Mouse (Mus musculus) forebrain, embryonic 16.5 days (tissue): Measurements from ENCODE around the gene Zc3h4. TPM values are rescaled to one million over a fixed set of nuclear protein-coding genes. Genes with fewer than 3 reads are reported as not detected.

Experiments
- ATAC-seq: fragments of 200-750 bp; cut with Nextera tagmentation; 2 replicates; pipeline ENCODE4 v1.8.0; 2017; ENCODE audit warnings: mild to moderate bottlenecking, moderate library complexity
- H3K27ac ChIP-seq: fragments of 300-500 bp; sonication (generic); 2 replicates; pipeline ENCODE4 v1.5.1; 2014; ENCODE audit warnings: low read length, control low read depth
- H3K27me3 ChIP-seq: fragments of 300-500 bp; sonication (generic); replicated peaks from 2 replicates; pipeline ENCODE4 v1.6.1; 2014; ENCODE audit warnings: low read length; ENCODE audit not compliant: control insufficient read depth, insufficient read depth
- H3K36me3 ChIP-seq: fragments of 300-500 bp; sonication (generic); 2 replicates; pipeline ENCODE4 v1.6.1; 2014; ENCODE audit not compliant: control insufficient read depth, insufficient read depth
- H3K4me1 ChIP-seq: fragments of 300-500 bp; sonication (generic); replicated peaks from 2 replicates; pipeline ENCODE4 v1.6.1; 2014; ENCODE audit warnings: low read length; ENCODE audit not compliant: control insufficient read depth, insufficient read depth
- H3K4me2 ChIP-seq: fragments of 300-500 bp; sonication (generic); 2 replicates; pipeline ENCODE4 v1.6.1; 2014; ENCODE audit warnings: mild to moderate bottlenecking, low read length, control low read depth
- H3K4me3 ChIP-seq: fragments of 300-500 bp; sonication (generic); replicated peaks from 2 replicates; pipeline ENCODE4 v1.5.1; 2014; ENCODE audit warnings: mild to moderate bottlenecking, low read length, control low read depth
- H3K9ac ChIP-seq: fragments of 300-500 bp; sonication (generic); replicated peaks from 2 replicates; pipeline ENCODE4 v1.6.1; 2014; ENCODE audit warnings: low read depth, low read length, control low read depth
- H3K9me3 ChIP-seq: fragments of 300-500 bp; sonication (generic); 2 replicates; pipeline ENCODE4 v1.6.1; 2016; ENCODE audit warnings: low read length; ENCODE audit not compliant: control insufficient read depth
- WGBS: fragments of 180-500 bp; shearing (Covaris S2); extraction: QIAGEN DNeasy Blood & Tissue Kit; methylation state at CpG from one replicate; pipeline ENCODE4 v1.1.7; 2014; 5-methylcytosine and 5-hydroxymethylcytosine counted together
- polyA plus RNA-seq: library from polyadenylated mRNA; unstranded; fragments of >200 nt; fragmentation: Nextera tagmentation; extraction: Ambion mirVana; gene quantifications from 2 replicates; pipeline ENCODE4 v1.2.1, GENCODE M21; 2015

Zc3h4 gene
- polyA plus RNA-seq, 1 experiment from 2014 or later: 19.3 TPM

DNA sequence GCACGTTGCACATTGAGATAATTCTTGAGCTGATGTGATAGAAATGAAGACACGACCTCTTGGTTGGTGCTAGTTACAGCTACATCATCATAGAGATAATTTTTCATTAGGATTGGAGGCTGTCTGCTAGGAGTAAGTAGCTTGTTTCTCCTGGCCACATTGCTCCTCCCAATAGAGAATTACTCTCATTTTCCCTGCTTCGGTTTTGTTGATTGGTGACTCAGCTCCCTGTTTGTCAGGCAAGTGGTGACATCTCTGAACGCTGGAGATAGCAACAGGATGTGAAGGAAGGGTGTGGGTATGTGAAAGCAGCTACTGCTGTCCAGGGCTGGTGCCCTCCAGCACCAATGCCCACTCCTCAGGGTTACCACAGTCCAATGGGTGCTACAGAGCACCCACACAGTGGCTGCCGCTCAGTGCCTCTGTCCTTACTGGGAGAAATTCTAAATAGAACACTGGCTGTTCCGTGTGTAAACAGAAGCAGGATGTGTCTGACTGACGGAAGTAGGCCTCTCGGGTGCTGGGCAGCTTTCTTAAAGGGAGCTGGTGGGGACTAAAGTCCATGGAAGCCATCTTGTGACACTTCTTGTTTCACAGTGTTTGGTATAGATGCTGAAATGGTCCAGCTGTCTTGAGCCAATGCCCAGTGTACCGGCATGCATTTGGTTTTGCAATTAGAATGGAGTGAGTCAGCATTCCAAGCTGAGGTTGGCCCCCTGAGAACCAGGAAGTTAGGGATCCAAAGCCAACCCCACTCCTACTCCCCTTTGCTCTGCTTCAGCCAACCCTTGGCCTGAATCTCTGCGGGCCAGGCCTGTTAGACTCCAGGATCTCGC, 5.0 kb downstream of the Zc3h4 start:
- no peaks in the 10 kb centered on the region for H3K36me3 ChIP-seq
- ATAC-seq: no peak
- H3K27me3 ChIP-seq: no peaks in the 10 kb centered on the region
- no peak overlapping the region; the same call in 1 of the 2 replicates for H3K4me3 ChIP-seq
- peak overlapping the region; percentile 33; the same call in 1 of the 2 replicates for H3K9ac ChIP-seq
- peak overlapping the region; percentile 35 for H3K4me2 ChIP-seq
- 64% methylated on average over 11 of the region's 11 CpGs for WGBS
- H3K27ac ChIP-seq: peak overlapping the region; percentile 43
- no peaks in the 10 kb centered on the region for H3K9me3 ChIP-seq
- peaks cover 28% of the 10 kb centered on the region for H3K4me1 ChIP-seq

DNA sequence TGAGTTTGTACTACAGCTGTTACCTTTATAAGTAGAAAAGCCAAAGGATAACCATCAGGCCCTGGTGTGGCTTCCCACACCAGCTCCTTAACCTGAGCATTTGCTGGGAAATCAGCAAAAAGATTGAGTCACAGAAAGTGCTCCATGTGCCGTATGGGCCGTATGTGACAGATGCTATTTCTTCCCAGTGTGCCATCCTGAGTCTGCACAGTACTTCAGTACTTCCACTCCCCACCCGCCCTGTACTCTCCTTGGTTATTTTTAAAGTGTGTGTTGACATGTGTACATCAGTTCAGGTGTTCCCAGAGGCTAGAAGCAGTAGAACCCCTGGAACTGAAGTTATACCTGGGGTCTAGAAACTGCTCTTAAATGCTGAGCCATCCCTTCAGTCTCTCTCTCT, 6.3 kb downstream of the Zc3h4 start:
- 91% methylated on average over 3 of the region's 3 CpGs for WGBS
- Histone ChIP-seq H3K27ac (no peak overlapping the region), H3K9me3 (no peaks in the 10 kb centered on the region), H3K4me2 (no peak overlapping the region), H3K27me3 (no peaks in the 10 kb centered on the region), H3K9ac (no peak overlapping the region), H3K36me3 (no peaks in the 10 kb centered on the region), H3K4me1 (peaks cover 28% of the 10 kb centered on the region), H3K4me3 (no peak overlapping the region)
- no peak for ATAC-seq

DNA sequence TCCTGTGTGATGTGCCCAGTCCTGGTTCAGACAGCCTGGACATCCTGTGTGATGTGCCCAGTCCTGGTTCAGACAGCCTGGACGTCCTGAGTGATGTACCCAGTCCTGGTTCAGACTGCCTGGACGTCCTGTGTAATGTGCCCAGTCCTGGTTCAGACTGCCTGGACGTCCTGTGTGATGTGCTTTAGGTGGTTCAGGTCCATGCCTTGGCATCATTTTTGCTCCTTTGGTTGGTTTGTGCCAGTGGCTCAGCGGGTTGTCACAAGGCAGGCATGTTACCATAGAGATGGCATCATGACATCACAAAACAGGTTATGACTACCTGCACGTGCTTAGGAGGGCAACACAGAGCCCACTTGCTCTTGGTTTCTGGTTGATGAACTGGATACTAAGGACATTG, 10.4 kb downstream of the Zc3h4 start:
- no peak for ATAC-seq

DNA sequence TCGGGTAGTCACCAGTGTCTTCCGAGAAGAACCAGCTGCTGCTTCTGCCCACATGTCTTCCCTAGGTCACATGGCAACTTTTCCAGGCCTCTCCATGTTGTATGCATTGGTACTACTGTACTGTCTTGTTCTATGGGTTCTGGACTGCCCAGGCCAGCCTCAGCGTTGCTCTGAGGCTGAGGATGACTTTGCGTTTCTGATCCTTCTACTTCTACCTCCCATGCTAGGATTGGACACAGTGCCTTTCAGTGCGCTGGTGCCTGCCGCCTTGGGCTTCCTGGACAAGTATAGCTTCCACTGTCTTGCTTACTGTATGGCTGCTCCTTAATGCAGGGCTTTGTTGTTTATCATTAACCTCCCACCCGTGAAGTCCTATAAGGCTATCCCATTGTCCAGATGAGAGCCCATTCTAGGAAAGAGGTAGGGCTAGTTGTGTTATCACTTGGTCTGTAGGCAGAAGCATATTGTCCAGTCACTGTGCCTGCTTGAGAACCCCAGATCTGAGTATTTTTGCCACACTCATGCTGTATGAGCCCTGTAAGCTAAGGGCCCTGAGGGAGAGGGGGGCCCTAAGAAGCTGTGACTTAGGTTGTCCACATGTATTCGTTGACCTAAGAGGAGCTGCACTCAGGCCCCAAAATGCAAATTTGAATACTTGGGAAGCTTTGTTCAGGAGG, 11.6 kb downstream of the Zc3h4 start:
- H3K36me3 ChIP-seq: peaks cover 4% of the 10 kb centered on the region
- H3K4me3 ChIP-seq: no peak overlapping the region
- H3K9ac ChIP-seq: no peak overlapping the region
- H3K27me3 ChIP-seq: no peaks in the 10 kb centered on the region
- no peak overlapping the region for H3K27ac ChIP-seq
- no peak overlapping the region for H3K4me2 ChIP-seq
- no peaks in the 10 kb centered on the region for H3K9me3 ChIP-seq
- 0 out of 2 replicates have a peak, but pooled peaks cover 3% of the 10 kb centered on the region for H3K4me1 ChIP-seq
- no peak for ATAC-seq
- WGBS: 88% methylated on average over 8 of the region's 8 CpGs

More for the DNA sequence above, 10.4 kb downstream of the Zc3h4 start:
- no peaks in the 10 kb centered on the region for H3K9me3 ChIP-seq
- no peaks in the 10 kb centered on the region for H3K36me3 ChIP-seq
- no peak overlapping the region for H3K27ac ChIP-seq
- WGBS: 90% methylated on average over 5 of the region's 5 CpGs
- H3K4me1 ChIP-seq: peaks cover 6% of the 10 kb centered on the region
- H3K4me3 ChIP-seq: no peak overlapping the region
- H3K4me2 ChIP-seq: no peak overlapping the region
- no peak overlapping the region for H3K9ac ChIP-seq
- H3K27me3 ChIP-seq: no peaks in the 10 kb centered on the region

DNA sequence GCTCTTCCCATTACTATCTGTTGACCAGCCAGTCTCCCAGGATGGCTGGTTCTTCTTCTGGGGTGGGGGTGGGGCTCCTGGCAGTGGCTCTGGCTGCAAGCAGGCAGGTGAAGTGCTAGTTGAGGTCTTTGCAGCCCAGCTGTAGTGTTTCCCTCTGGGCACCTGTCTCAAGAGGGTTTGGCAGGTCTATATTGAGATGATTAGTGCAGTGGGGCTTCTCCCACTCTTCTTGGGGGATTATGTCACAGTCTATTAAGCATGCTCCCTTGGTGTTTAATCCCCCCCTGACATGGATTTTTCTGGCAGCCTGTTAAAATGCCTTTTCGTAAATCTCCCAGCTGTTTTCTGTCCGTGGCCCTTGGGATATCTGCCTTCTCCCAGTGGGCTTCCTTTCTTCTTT, 12.2 kb downstream of the Zc3h4 start:
- no peak for ATAC-seq
- H3K27me3 ChIP-seq: no peaks in the 10 kb centered on the region
- 0 out of 2 replicates have a peak, but pooled peaks cover 3% of the 10 kb centered on the region for H3K4me1 ChIP-seq
- no peak overlapping the region for H3K4me3 ChIP-seq
- H3K9me3 ChIP-seq: no peaks in the 10 kb centered on the region
- H3K36me3 ChIP-seq: peaks cover 5% of the 10 kb centered on the region
- H3K4me2 ChIP-seq: no peak overlapping the region
- H3K27ac ChIP-seq: no peak overlapping the region
- H3K9ac ChIP-seq: no peak overlapping the region
- 47% methylated on average over 2 of the region's 2 CpGs for WGBS

DNA sequence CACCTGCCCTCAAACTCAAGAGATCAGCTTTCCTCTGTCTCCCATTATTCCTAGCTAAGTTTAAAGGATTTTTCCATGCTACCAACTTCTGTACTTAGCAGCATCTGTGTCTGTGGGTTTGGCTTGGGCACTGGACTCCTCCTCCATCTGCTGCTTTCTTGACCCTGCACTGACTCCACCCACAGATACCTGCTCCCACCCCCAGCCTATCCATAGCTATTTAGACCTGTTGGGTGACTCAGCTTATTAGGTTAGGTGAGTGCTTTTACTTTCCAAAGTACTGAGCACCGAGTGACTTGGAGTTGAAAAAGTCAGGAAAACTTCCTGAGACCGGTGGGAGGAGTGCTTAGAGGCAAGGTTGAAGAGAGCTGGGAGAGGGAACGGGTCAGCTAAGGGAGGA, 14.7 kb downstream of the Zc3h4 start:
- Histone ChIP-seq H3K4me1 (0 out of 2 replicates have a peak, but pooled peaks cover 3% of the 10 kb centered on the region), H3K4me2 (no peak overlapping the region), H3K27me3 (no peaks in the 10 kb centered on the region), H3K4me3 (no peak overlapping the region), H3K9me3 (no peaks in the 10 kb centered on the region), H3K9ac (no peak overlapping the region), H3K36me3 (peaks cover 10% of the 10 kb centered on the region), H3K27ac (no peak overlapping the region)
- ATAC-seq: no peak
- 83% methylated on average over 3 of the region's 3 CpGs for WGBS

DNA sequence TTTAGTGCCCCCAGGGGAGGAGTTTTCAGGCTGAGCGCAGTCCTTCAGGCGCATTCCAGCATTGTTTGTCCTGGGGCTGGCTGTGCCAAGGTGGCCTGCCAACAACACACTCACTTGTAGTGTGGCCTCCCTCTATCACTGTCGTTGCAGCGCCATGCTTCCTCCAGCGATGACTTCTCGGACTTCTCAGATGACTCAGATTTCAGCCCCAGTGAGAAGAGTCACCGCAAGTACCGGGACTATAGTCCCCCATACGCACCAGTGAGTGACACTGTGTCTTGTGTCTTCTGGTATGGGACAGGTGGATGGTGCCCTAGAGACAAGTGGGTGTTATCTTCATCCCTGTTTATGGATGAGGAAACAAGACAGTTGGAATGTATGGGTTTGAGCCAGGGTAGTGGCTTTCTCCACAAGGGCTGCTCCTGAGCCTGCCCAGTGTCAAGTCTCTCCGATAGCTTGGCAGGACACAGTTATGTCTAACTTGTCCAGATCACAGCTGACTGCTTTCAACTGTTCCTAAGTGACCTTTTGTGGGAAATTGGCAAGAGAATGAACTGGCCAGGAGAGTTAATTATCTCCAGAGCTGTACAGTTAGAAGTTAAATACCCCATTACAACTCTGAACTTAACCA, 16.5 kb downstream of the Zc3h4 start:
- no peak overlapping the region for H3K27ac ChIP-seq
- no peak for ATAC-seq
- H3K9me3 ChIP-seq: no peaks in the 10 kb centered on the region
- no peak overlapping the region for H3K4me3 ChIP-seq
- peaks cover 24% of the 10 kb centered on the region for H3K36me3 ChIP-seq
- no peaks in the 10 kb centered on the region for H3K27me3 ChIP-seq
- 93% methylated on average over 10 of the region's 10 CpGs for WGBS
- 0 out of 2 replicates have a peak, but pooled peaks cover 3% of the 10 kb centered on the region for H3K4me1 ChIP-seq
- H3K4me2 ChIP-seq: no peak overlapping the region
- no peak overlapping the region for H3K9ac ChIP-seq

DNA sequence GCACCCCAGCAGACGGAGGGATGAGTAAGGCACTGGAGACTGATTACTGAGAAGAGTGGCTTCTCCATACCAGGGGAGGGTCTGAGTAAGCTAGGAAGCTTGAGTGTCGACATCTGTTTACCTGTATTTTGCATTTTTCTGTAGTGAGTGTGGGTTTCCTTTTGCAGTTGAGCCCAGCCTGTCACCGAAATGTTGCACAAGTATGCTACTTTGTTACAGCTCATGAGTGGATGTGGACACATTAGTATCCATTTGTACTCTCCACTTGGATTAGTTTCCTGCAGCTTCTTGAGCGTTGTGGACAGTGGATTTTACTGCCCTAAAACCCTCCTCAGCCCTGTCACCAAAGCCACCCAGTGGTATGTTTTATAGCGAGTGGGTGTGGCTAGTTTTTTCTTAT, 18.0 kb downstream of the Zc3h4 start:
- Histone ChIP-seq H3K27me3 (no peaks in the 10 kb centered on the region), H3K4me2 (no peak overlapping the region), H3K36me3 (peaks cover 28% of the 10 kb centered on the region), H3K4me3 (no peak overlapping the region), H3K9ac (no peak overlapping the region), H3K27ac (no peak overlapping the region), H3K4me1 (no peaks in the 10 kb centered on the region), H3K9me3 (no peaks in the 10 kb centered on the region)
- 95% methylated on average over 5 of the region's 5 CpGs for WGBS
- ATAC-seq: no peak

DNA sequence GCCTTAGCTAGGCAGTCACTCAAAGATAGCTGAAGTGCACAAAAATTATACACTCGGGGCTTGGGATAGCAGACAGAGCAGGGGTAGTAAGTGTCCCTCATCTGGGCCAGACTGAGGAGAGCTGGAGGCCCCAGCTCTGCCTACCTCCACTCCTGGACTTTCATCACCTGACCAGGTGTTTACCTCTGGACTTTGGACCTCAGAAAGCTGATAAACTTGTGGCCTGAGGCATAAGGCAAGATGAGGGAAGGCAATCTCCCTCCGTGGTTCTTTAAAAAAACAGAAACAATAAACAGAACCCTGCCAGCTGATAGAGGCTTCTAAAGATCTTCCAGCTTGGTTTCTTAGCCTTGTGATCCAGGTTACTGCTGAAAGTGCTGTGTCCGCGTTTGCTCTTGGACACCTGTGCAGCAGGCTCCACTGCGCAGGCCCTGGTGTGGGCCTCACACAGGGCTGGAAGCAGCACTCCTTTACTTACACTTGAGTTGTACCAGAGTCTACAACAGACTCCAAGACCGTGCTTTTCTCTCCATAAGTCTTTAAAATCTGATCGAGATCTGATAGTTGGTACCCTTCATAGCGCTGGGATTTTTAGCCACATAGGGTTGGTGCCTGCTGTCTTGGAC, 19.9 kb downstream of the Zc3h4 start:
- Histone ChIP-seq H3K9ac (no peak overlapping the region), H3K36me3 (peaks cover 47% of the 10 kb centered on the region), H3K27me3 (no peaks in the 10 kb centered on the region), H3K4me1 (no peaks in the 10 kb centered on the region), H3K4me3 (no peak overlapping the region), H3K9me3 (no peaks in the 10 kb centered on the region), H3K4me2 (no peak overlapping the region), H3K27ac (no peak overlapping the region)
- WGBS: 95% methylated on average over 8 of the region's 8 CpGs
- no peak for ATAC-seq
